Mouse (Mus musculus) forebrain, embryonic 12.5 days (tissue): ENCODE measurements around the gene Eif4b. TPM values are rescaled to one million over a fixed set of nuclear protein-coding genes. Genes with fewer than 3 reads are reported as not detected.
A peak's percentile ranks its signal among the peaks of the same experiment; 100 is the strongest.

ENCODE experiments used
- ATAC-seq: fragments of 200-750 bp; cut with Nextera tagmentation; 2 replicates; pipeline ENCODE4 v1.8.0; 2017; ENCODE audit warnings: moderate TSS enrichment; ENCODE audit not compliant: low FRiP score
- H3K27ac ChIP-seq: fragments of 300-500 bp; sonication (generic); 2 replicates; pipeline ENCODE4 v1.5.1; 2016; ENCODE audit warnings: mild to moderate bottlenecking
- H3K27me3 ChIP-seq: fragments of 300-500 bp; sonication (generic); 2 replicates; pipeline ENCODE4 v1.6.1; 2016; ENCODE audit warnings: mild to moderate bottlenecking
- H3K36me3 ChIP-seq: fragments of 300-500 bp; sonication (generic); replicated peaks from 2 replicates; pipeline ENCODE4 v1.6.1; 2016; ENCODE audit warnings: mild to moderate bottlenecking
- H3K4me1 ChIP-seq: fragments of 300-500 bp; sonication (generic); 2 replicates; pipeline ENCODE4 v1.6.1; 2016
- H3K4me2 ChIP-seq: fragments of 300-500 bp; sonication (generic); 2 replicates; pipeline ENCODE4 v1.6.1; 2016; ENCODE audit warnings: mild to moderate bottlenecking, moderate library complexity
- H3K4me3 ChIP-seq: fragments of 300-500 bp; sonication (generic); replicated peaks from 2 replicates; pipeline ENCODE4 v1.5.1; 2016; ENCODE audit warnings: mild to moderate bottlenecking
- H3K9ac ChIP-seq: fragments of 300-500 bp; sonication (generic); 2 replicates; pipeline ENCODE4 v1.6.1; 2016; ENCODE audit warnings: mild to moderate bottlenecking
- H3K9me3 ChIP-seq: fragments of 300-500 bp; sonication (generic); 2 replicates; pipeline ENCODE4 v1.6.1; 2016
- WGBS: fragments of 180-500 bp; shearing (Covaris S2); methylation state at CpG from one replicate; pipeline ENCODE4 v1.1.7; 2016; 5-methylcytosine and 5-hydroxymethylcytosine counted together
- polyA plus RNA-seq: library from polyadenylated mRNA; unstranded; fragments of >200 nt; fragmentation: Nextera tagmentation; extraction: Ambion mirVana; gene quantifications from 2 replicates; pipeline ENCODE4 v1.2.1, GENCODE M21; 2016

The Eif4b gene
- polyA plus RNA-seq, 1 experiment from 2014 or later, result 109 TPM

GRCm38 (mm10) chr15:102107689-102108573 lies 34.4 kb downstream of the Eif4b start:
- no peak for ATAC-seq
- Histone ChIP-seq H3K4me2 (peak overlapping the region; percentile 57; the same call in 1 of the 2 replicates), H3K27me3 (peaks cover 55% of the 10 kb centered on the region)

GRCm38 (mm10) chr15:102108651-102109525 lies 35.3 kb downstream of the Eif4b start:
- no peaks in the 10 kb centered on the region for H3K9me3 ChIP-seq
- no peak overlapping the region for H3K4me2 ChIP-seq
- H3K9ac ChIP-seq, result no peak overlapping the region
- peaks cover 16% of the 10 kb centered on the region for H3K4me1 ChIP-seq
- 47% methylated on average over 18 of the region's 18 CpGs for WGBS
- no peak for ATAC-seq
- peaks cover 47% of the 10 kb centered on the region for H3K27me3 ChIP-seq
- H3K27ac ChIP-seq, result no peak overlapping the region
- no peak overlapping the region for H3K4me3 ChIP-seq
- no peaks in the 10 kb centered on the region for H3K36me3 ChIP-seq

More at GRCm38 (mm10) chr15:102107689-102108573, 34.4 kb downstream of the Eif4b start:
- 0 out of 2 replicates have a peak overlapping the region, but pooled peaks have one; percentile 38 for H3K9ac ChIP-seq
- no peak overlapping the region for H3K4me3 ChIP-seq
- peaks cover 26% of the 10 kb centered on the region for H3K4me1 ChIP-seq
- 33% methylated on average over 13 of the region's 13 CpGs for WGBS
- no peak overlapping the region for H3K27ac ChIP-seq
- H3K36me3 ChIP-seq, result no peaks in the 10 kb centered on the region
- H3K9me3 ChIP-seq, result no peaks in the 10 kb centered on the region

DNA sequence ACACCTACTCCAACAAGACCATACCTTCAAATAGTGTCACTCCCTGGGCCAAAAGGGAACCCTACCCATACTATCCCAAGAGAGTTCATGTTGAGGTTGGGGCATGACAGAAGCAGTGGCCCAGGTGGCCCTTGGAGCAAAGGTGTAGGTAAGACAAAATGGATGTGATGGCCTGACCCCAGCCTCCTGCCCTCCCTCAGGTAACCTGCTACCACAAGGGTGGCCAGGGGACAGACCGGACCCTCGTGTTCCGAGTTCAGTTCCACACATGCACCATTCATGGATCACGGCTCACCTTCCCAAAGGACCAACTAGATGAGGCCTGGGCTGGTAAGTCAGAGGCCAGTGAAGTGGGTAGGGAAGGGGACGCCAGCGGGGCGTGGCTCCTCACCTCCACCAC lies 36.7 kb downstream of the Eif4b start:
- H3K9me3 ChIP-seq, result no peaks in the 10 kb centered on the region
- no peak overlapping the region for H3K27ac ChIP-seq
- no peak overlapping the region for H3K4me2 ChIP-seq
- no peak overlapping the region for H3K9ac ChIP-seq
- H3K4me3 ChIP-seq, result no peak overlapping the region
- WGBS, result 94% methylated on average over 7 of the region's 7 CpGs
- H3K4me1 ChIP-seq, result peaks cover 12% of the 10 kb centered on the region
- H3K36me3 ChIP-seq, result peaks cover 2% of the 10 kb centered on the region; the same call in 1 of the 2 replicates
- peaks cover 33% of the 10 kb centered on the region for H3K27me3 ChIP-seq
- no peak for ATAC-seq

DNA sequence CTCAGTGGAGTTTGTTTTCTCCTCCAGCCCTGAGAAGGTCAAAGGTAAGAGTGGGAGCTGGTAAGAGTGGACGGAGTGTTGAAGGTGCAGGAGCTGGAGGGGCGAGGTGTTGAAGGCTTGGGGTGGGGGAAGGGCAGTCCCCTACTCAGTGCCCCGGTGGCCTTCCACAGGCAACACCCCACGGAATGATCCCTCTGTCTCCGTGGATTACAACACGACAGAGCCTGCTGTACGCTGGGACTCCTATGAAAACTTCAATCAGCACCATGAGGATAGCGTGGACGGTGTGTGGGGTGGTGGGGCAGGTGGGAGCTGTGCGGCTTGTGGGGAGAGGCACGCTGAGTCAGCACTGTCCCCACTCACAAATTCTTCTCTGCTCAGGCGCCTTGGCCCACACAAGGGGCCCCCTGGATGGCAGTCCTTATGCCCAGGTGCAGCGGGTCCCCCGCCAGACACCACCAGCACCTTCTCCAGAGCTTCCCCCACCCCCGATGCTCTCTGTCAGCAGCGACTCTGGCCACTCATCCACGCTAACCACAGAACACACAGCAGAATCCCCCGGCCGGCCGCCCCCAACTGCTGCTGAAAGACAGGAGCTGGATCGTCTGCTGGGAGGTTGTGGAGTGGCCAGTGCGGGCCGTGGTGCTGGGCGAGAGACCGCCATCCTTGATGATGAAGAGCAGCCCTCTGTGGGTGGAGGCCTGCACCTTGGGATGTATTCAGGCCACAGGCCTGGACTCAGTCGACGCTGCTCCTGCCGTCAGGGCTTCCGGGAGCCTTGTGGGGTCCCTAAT lies 37.3 kb downstream of the Eif4b start:
- peaks cover 12% of the 10 kb centered on the region for H3K4me1 ChIP-seq
- no peaks in the 10 kb centered on the region for H3K9me3 ChIP-seq
- peaks cover 27% of the 10 kb centered on the region for H3K27me3 ChIP-seq
- no peak overlapping the region for H3K4me2 ChIP-seq
- no peak for ATAC-seq
- no peak overlapping the region for H3K27ac ChIP-seq
- peaks cover 8% of the 10 kb centered on the region; the same call in 1 of the 2 replicates for H3K36me3 ChIP-seq
- 77% methylated on average over 29 of the region's 29 CpGs for WGBS
- no peak overlapping the region for H3K4me3 ChIP-seq
- no peak overlapping the region for H3K9ac ChIP-seq

GRCm38 (mm10) chr15:102111495-102111829 lies 37.9 kb downstream of the Eif4b start:
- Histone ChIP-seq H3K4me3 (no peak overlapping the region), H3K27me3 (peaks cover 22% of the 10 kb centered on the region), H3K4me2 (no peak overlapping the region), H3K4me1 (peaks cover 12% of the 10 kb centered on the region), H3K9ac (no peak overlapping the region), H3K36me3 (peaks cover 10% of the 10 kb centered on the region), H3K27ac (no peak overlapping the region), H3K9me3 (no peaks in the 10 kb centered on the region)
- no peak for ATAC-seq
- WGBS, result 82% methylated on average over 11 of the region's 11 CpGs

DNA sequence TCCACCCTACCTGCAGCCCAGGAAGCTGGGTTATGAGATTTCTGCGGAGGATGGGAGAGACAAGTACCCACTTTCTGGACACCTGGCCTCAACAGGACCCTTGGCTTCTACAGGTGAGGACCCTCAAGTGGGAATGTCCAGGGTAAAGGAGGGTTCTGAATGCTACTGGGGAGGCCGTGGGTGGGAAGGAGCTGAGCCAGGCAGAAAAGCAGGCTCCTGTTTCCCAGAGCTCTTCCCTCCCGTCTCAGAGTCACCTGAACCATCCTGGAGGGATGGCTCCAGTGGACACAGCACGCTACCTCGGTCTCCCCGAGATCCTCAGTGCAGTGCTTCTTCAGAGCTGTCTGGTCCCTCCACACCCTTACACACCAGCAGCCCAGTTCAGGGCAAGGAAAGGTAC lies 38.6 kb downstream of the Eif4b start:
- Histone ChIP-seq H3K9ac (no peak overlapping the region), H3K4me3 (no peak overlapping the region), H3K27me3 (peaks cover 14% of the 10 kb centered on the region), H3K4me1 (peaks cover 9% of the 10 kb centered on the region), H3K9me3 (no peaks in the 10 kb centered on the region), H3K36me3 (peaks cover 15% of the 10 kb centered on the region), H3K4me2 (no peak overlapping the region), H3K27ac (no peak overlapping the region)
- WGBS, result 86% methylated on average over 6 of the region's 6 CpGs
- ATAC-seq, result no peak

DNA sequence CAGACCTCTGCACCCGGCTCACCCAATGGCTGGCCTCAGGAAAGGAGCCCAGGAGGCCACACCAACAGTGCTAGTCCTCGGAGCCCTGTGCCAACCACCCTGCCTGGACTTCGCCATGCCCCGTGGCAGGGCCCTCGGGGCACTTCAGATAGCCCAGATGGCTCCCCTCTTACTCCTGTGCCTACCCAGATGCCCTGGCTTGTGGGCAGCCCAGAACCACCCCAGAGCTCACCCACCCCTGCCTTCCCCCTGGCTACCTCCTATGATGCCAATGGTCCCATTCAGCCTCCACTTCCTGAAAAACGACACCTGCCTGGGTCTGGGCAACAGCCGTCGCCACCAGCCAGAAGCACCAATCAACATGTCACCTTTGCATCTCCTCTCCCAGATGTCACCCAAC lies 39.3 kb downstream of the Eif4b start:
- H3K4me3 ChIP-seq, result no peak overlapping the region
- peaks cover 6% of the 10 kb centered on the region; the same call in 1 of the 2 replicates for H3K4me1 ChIP-seq
- peaks cover 8% of the 10 kb centered on the region for H3K27me3 ChIP-seq
- 80% methylated on average over 8 of the region's 8 CpGs for WGBS
- no peak overlapping the region for H3K27ac ChIP-seq
- H3K4me2 ChIP-seq, result no peak overlapping the region
- no peaks in the 10 kb centered on the region for H3K9me3 ChIP-seq
- peaks cover 22% of the 10 kb centered on the region for H3K36me3 ChIP-seq
- no peak for ATAC-seq
- no peak overlapping the region for H3K9ac ChIP-seq

DNA sequence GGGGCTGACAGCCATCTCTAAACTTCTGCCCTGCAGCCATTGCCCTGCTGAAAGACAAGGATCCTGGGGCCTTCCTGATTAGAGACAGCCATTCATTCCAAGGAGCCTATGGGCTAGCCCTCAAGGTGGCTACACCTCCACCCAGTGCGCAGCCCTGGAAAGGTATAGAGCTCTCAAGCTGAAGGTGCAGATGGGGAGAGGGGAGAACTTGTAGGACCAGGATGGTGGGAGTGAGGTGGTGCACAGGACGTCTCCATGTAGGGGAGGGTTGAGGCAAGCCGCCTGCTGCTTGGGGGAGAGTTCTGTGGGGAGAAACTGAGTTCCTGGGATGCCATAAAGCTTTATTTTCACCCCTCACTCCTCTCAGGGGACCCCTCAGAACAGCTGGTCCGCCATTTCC lies 40.1 kb downstream of the Eif4b start:
- H3K9me3 ChIP-seq, result no peaks in the 10 kb centered on the region
- no peak overlapping the region for H3K27ac ChIP-seq
- no peak for ATAC-seq
- WGBS, result 91% methylated on average over 4 of the region's 4 CpGs
- peaks cover 6% of the 10 kb centered on the region; the same call in 1 of the 2 replicates for H3K4me1 ChIP-seq
- no peak overlapping the region for H3K9ac ChIP-seq
- H3K27me3 ChIP-seq, result 0 out of 2 replicates have a peak, but pooled peaks cover 2% of the 10 kb centered on the region
- H3K36me3 ChIP-seq, result peaks cover 30% of the 10 kb centered on the region
- H3K4me2 ChIP-seq, result no peak overlapping the region
- H3K4me3 ChIP-seq, result no peak overlapping the region

DNA sequence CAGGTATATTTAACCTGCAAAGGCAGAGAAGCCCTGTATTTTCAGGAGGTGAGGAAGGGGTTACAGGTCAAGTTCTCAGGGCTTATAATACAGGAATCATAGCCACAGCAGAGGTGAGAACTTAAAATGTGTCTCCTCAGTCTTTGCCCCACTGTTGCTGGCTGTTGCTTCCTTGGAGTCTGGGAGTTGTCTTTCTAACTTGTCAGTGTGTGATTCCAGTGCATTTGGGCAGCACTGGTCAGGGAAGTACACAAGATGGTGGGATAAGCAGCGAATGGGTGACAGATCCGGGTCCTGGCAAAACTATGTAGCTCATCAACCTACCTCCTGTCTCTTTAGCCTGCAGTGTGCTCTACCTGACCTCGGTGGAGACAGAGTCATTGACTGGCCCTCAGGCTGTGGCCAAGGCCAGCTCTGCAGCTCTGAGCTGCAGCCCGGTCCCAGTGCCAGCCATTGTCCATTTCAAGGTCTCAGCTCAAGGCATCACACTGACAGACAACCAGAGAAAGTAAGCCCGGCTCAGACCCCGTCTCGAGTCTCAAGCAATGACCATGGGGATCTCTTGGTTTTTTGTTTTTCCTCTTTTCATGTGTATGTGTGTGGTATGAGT lies 41.2 kb downstream of the Eif4b start:
- no peak overlapping the region for H3K4me2 ChIP-seq
- H3K36me3 ChIP-seq, result peaks cover 39% of the 10 kb centered on the region
- H3K4me3 ChIP-seq, result no peak overlapping the region
- no peak overlapping the region for H3K27ac ChIP-seq
- no peaks in the 10 kb centered on the region for H3K27me3 ChIP-seq
- no peaks in the 10 kb centered on the region for H3K9me3 ChIP-seq
- ATAC-seq, result no peak
- peaks cover 6% of the 10 kb centered on the region; the same call in 1 of the 2 replicates for H3K4me1 ChIP-seq
- H3K9ac ChIP-seq, result no peak overlapping the region
- 84% methylated on average over 7 of the region's 7 CpGs for WGBS

DNA sequence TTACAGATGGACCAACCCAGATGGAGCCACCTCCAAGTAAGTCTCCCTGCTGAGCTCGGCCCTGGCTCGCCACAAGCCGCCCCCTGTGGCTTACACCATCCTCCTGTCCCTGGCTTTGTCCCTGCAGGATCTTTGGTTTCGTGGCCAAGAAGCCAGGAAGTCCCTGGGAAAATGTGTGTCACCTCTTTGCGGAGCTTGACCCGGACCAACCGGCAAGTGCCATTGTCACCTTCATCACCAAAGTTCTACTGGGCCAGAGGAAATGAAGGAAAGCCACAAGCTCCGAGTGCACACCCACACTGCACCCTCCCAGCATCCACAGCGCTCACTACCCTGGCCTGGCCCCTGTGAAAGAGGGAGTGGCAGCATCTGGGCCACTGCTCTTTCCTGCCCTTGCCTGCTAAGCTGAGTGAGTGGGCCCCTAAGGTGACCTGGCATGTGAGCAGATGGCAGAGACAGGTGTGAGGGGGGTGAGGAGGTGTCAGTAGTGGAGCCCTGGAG lies 42.2 kb downstream of the Eif4b start:
- no peak overlapping the region for H3K4me3 ChIP-seq
- H3K9me3 ChIP-seq, result no peaks in the 10 kb centered on the region
- H3K36me3 ChIP-seq, result peaks cover 48% of the 10 kb centered on the region
- peaks cover 6% of the 10 kb centered on the region; the same call in 1 of the 2 replicates for H3K4me1 ChIP-seq
- no peak for ATAC-seq
- H3K27me3 ChIP-seq, result no peaks in the 10 kb centered on the region
- 69% methylated on average over 9 of the region's 9 CpGs for WGBS
- H3K27ac ChIP-seq, result peak overlapping the region; percentile 20; the same call in 1 of the 2 replicates
- H3K9ac ChIP-seq, result no peak overlapping the region
- H3K4me2 ChIP-seq, result no peak overlapping the region

DNA sequence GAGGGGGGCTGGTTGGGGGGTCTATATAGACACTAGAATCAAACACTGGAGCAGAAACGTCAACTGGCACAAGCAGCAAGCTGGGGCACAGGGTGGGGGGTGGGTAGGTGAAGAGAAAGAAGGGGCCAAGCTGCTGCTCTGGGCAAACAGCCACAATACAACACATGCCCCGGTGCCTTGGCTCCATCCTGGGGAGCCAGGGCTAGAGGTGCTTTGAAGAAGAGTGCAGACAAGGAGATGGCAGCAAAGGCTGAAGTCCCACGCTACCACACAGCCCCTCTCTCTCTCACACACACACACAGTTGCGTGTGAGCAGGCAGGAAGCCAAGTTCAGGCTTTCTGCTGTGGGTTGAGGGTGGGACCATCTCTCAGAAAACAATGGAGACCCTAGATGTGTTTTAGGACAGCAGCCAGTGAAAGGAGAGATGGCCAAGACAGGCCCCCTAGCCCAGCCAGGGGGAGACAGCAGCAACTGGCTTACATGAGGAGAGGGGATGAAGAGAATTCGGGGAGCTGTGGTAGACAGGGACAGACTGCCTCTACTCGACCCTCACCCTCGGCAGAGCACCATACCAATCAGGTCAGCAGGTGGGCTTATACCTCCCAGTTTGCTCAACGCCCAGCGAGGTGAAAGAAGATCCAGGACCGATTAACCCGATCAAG lies 43.3 kb downstream of the Eif4b start:
- Histone ChIP-seq H3K4me1 (peaks cover 6% of the 10 kb centered on the region; the same call in 1 of the 2 replicates), H3K27me3 (no peaks in the 10 kb centered on the region), H3K4me2 (no peak overlapping the region), H3K27ac (peak overlapping the region; percentile 68), H3K36me3 (peaks cover 59% of the 10 kb centered on the region), H3K4me3 (no peak overlapping the region), H3K9ac (no peak overlapping the region), H3K9me3 (no peaks in the 10 kb centered on the region)
- WGBS, result 77% methylated on average over 11 of the region's 11 CpGs
- ATAC-seq, result no peak
